Mouse (Mus musculus) erythroid progenitor cell, adult 5-6 weeks (primary cell): ENCODE data around the gene Gm10670. TPM values are rescaled to one million over a fixed set of nuclear protein-coding genes. Genes with fewer than 3 reads are reported as not detected.
"Not testable (repeated sequence)": the region's sequence is repeated elsewhere in the genome, so short reads cannot be mapped to it uniquely, and the experiment has no call there.

Source experiments
- ATAC-seq: replicated peaks from 2 replicates; pipeline ENCODE4 v1.8.0; 2016; ENCODE audit warnings: moderate number of reproducible peaks, mild to moderate bottlenecking, moderate TSS enrichment, inconsistent platforms; ENCODE audit not compliant: poor library complexity, low FRiP score, severe bottlenecking
- total RNA-seq, 2 experiments: library from RNA; stranded (forward) in 1 of 2; stranded (reverse) in 1 of 2; fragments of 150-400 nt in 1 of 2; fragments of 186-747, 209-891 nt in 1 of 2; gene quantifications; 2 replicates each; pipeline versions ENCODE4 v1.2.3 to v1.2.4; 2015 to 2017; ENCODE audit warnings: low replicate concordance in 2 of 2

Gene Gm10670
- total RNA-seq (2015; ENCODE audit: low replicate concordance) (not detected in 2 replicates), total RNA-seq (2017; ENCODE audit: low replicate concordance) (not detected in 2 replicates)

DNA sequence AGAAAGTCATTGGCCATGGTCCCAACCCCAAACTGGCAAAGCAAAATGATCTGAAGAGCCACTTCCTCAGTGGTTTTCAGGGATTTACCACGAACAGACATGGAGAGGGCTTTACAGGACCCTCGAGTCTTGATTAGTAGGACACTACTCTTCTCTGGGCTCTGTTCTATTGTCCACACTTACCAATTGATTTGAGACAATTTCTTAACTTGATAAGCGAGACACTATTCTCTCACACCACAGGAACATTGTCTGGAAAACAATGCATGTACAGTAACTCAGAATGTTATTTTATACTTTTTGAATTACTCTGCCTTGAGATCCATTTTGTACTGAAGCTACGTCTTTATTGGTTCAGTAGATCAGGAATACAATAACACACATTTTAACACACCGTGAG, at the start of gene Gm10670:
Gene Gm10670 (minus strand): TSS at position 101 of the 400 bp plus-strand sequence.
- not testable (repeated sequence) for ATAC-seq

DNA sequence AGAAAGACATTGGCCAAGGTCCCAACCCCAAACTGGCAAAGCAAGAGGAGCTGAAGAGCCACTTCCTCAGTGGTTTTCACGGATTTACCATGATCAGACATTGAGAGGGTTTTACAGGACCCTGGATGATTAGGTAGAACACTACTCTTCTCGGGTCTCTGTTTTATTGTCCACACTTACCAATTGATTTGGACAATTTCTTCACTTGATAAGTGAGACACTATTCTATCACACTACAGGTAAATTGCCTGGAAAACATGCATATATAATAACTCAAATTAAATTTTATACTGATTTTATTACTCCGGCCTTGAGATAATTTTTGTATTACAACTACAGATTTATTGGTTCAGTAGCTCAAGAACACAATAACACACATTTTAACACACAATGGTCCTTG, 35.7 kb upstream of the Gm10670 start, which contains the start of gene Vmn1r103:
Gene Vmn1r103 (minus strand): TSS at position 101 of the 400 bp plus-strand sequence.
- not testable (repeated sequence) for ATAC-seq

- not testable (repeated sequence) for ATAC-seq
Observed at GRCm38 (mm10) chr7:20442493-20442892, 32.2 kb downstream of the Gm10670 start, which contains the start of gene Vmn1r101. Gene Vmn1r101 (minus strand): TSS chr7:20442593.

Other genes starting within 250 kb of the Gm10670 start
- not detected in 2 replicates for gene Gm4498, start 241.1 kb downstream of the Gm10670 start, total RNA-seq (2015; ENCODE audit: low replicate concordance)
- gene Gm4498, start 241.1 kb downstream of the Gm10670 start, total RNA-seq (2017; ENCODE audit: low replicate concordance), result not detected in 2 replicates
- not detected in 2 replicates for gene Gm5890, start 212.1 kb downstream of the Gm10670 start, total RNA-seq (2015; ENCODE audit: low replicate concordance)
- gene Gm5890, start 212.1 kb downstream of the Gm10670 start, total RNA-seq (2017; ENCODE audit: low replicate concordance), result not detected in 2 replicates
- gene Gm4133, start 140.9 kb downstream of the Gm10670 start, total RNA-seq (2015; ENCODE audit: low replicate concordance), result not detected in 2 replicates
- not detected in 2 replicates for gene Gm4133, start 140.9 kb downstream of the Gm10670 start, total RNA-seq (2017; ENCODE audit: low replicate concordance)
- not detected in 2 replicates for gene Gm5728, start 99.5 kb downstream of the Gm10670 start, total RNA-seq (2015; ENCODE audit: low replicate concordance)
- gene Gm5728, start 99.5 kb downstream of the Gm10670 start, total RNA-seq (2017; ENCODE audit: low replicate concordance), result not detected in 2 replicates
- gene Vmn1r100, start 57.0 kb downstream of the Gm10670 start, total RNA-seq (2015; ENCODE audit: low replicate concordance), result not detected in 2 replicates
- not detected in 2 replicates for gene Vmn1r100, start 57.0 kb downstream of the Gm10670 start, total RNA-seq (2017; ENCODE audit: low replicate concordance)
- gene Vmn1r101, start 32.3 kb downstream of the Gm10670 start, total RNA-seq (2015; ENCODE audit: low replicate concordance), result not detected in 2 replicates
- gene Vmn1r101, start 32.3 kb downstream of the Gm10670 start, total RNA-seq (2017; ENCODE audit: low replicate concordance), result not detected in 2 replicates
- not detected in 2 replicates for gene Vmn1r103, start 35.6 kb upstream of the Gm10670 start, total RNA-seq (2015; ENCODE audit: low replicate concordance)
- gene Vmn1r103, start 35.6 kb upstream of the Gm10670 start, total RNA-seq (2017; ENCODE audit: low replicate concordance), result not detected in 2 replicates
- not detected in 2 replicates for gene Vmn1r104, start 58.9 kb upstream of the Gm10670 start, total RNA-seq (2015; ENCODE audit: low replicate concordance)
- not detected in 2 replicates for gene Vmn1r104, start 58.9 kb upstream of the Gm10670 start, total RNA-seq (2017; ENCODE audit: low replicate concordance)
- not detected in 2 replicates for gene Gm5726, start 70.8 kb upstream of the Gm10670 start, total RNA-seq (2015; ENCODE audit: low replicate concordance)
- gene Gm5726, start 70.8 kb upstream of the Gm10670 start, total RNA-seq (2017; ENCODE audit: low replicate concordance), result not detected in 2 replicates
- not detected in 2 replicates for gene Gm4141, start 101.3 kb upstream of the Gm10670 start, total RNA-seq (2015; ENCODE audit: low replicate concordance)
- not detected in 2 replicates for gene Gm4141, start 101.3 kb upstream of the Gm10670 start, total RNA-seq (2017; ENCODE audit: low replicate concordance)
- gene Gm4513, start 124.1 kb upstream of the Gm10670 start, total RNA-seq (2015; ENCODE audit: low replicate concordance), result not detected in 2 replicates
- not detected in 2 replicates for gene Gm4513, start 124.1 kb upstream of the Gm10670 start, total RNA-seq (2017; ENCODE audit: low replicate concordance)
- gene Vmn1r107, start 194.0 kb upstream of the Gm10670 start, total RNA-seq (2015; ENCODE audit: low replicate concordance), result not detected in 2 replicates
- not detected in 2 replicates for gene Vmn1r107, start 194.0 kb upstream of the Gm10670 start, total RNA-seq (2017; ENCODE audit: low replicate concordance)
- gene Vmn1r111, start 228.3 kb upstream of the Gm10670 start, total RNA-seq (2015; ENCODE audit: low replicate concordance), result not detected in 2 replicates
- not detected in 2 replicates for gene Vmn1r111, start 228.3 kb upstream of the Gm10670 start, total RNA-seq (2017; ENCODE audit: low replicate concordance)